Mouse (Mus musculus) midbrain, embryonic 15.5 days (tissue): ENCODE measurements at regions not wholly inside any gene's neighbourhood (a gene's known extent, or its start where the extent isn't known, plus 50 kb on each side); places are given as distances from the start of the nearest gene placed in this dataset.

ENCODE experiments used
- ATAC-seq: fragments of 200-750 bp; cut with Nextera tagmentation; replicated peaks from 2 replicates; pipeline ENCODE4 v1.8.0; 2017; ENCODE audit warnings: moderate TSS enrichment
- H3K27ac ChIP-seq: fragments of 300-500 bp; sonication (generic); 2 replicates; pipeline ENCODE4 v1.5.1; 2015; ENCODE audit warnings: mild to moderate bottlenecking, inconsistent platforms
- H3K27me3 ChIP-seq: fragments of 300-500 bp; sonication (generic); replicated peaks from 2 replicates; pipeline ENCODE4 v1.6.1; 2015; ENCODE audit warnings: inconsistent platforms
- H3K36me3 ChIP-seq: fragments of 300-500 bp; sonication (generic); replicated peaks from 2 replicates; pipeline ENCODE4 v1.6.1; 2015; ENCODE audit warnings: inconsistent platforms
- H3K4me1 ChIP-seq: fragments of 300-500 bp; sonication (generic); 2 replicates; pipeline ENCODE4 v1.6.1; 2015; ENCODE audit warnings: inconsistent platforms
- H3K4me2 ChIP-seq: fragments of 300-500 bp; sonication (generic); 2 replicates; pipeline ENCODE4 v1.6.1; 2015; ENCODE audit warnings: inconsistent platforms, mild to moderate bottlenecking, moderate library complexity
- H3K4me3 ChIP-seq: fragments of 300-500 bp; sonication (generic); 2 replicates; pipeline ENCODE4 v1.5.1; 2015; ENCODE audit warnings: mild to moderate bottlenecking, inconsistent platforms
- H3K9ac ChIP-seq: fragments of 300-500 bp; sonication (generic); 2 replicates; pipeline ENCODE4 v1.6.1; 2015; ENCODE audit warnings: mild to moderate bottlenecking, inconsistent platforms
- H3K9me3 ChIP-seq: fragments of 300-500 bp; sonication (generic); 2 replicates; pipeline ENCODE4 v1.6.1; 2016; ENCODE audit warnings: inconsistent platforms
- WGBS: fragments of 180-500 bp; shearing (Covaris S2); methylation state at CpG from one replicate; pipeline ENCODE4 v1.1.7; 2015; ENCODE audit warnings: mixed read lengths; 5-methylcytosine and 5-hydroxymethylcytosine counted together

DNA sequence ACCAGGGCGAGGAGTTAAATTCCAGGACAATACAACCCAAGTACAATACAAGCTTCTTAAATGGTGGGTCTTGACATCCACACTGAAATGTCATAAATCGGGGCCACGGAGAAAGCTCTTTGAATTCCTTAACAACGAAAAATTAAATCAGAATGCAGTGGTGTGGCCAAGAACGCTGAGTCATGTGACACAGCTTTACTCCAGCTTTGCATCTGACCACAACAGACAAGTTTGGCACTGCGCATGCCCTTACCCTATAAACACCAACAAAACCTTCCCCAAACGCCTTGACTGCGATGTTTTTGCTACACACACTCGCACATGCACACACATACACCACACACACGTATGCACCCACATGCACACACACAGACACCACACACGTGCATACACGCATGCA lies 584.8 kb upstream of the Gm10131 start:
- H3K4me1 ChIP-seq = no peaks in the 10 kb centered on the region
- 89% methylated on average over 12 of the region's 12 CpGs for WGBS
- H3K36me3 ChIP-seq = no peaks in the 10 kb centered on the region
- no peak overlapping the region for H3K27ac ChIP-seq
- no peaks in the 10 kb centered on the region for H3K27me3 ChIP-seq
- no peak overlapping the region for H3K4me2 ChIP-seq
- no peak overlapping the region for H3K4me3 ChIP-seq
- H3K9me3 ChIP-seq = no peaks in the 10 kb centered on the region
- H3K9ac ChIP-seq = no peak overlapping the region
- no peak for ATAC-seq

DNA sequence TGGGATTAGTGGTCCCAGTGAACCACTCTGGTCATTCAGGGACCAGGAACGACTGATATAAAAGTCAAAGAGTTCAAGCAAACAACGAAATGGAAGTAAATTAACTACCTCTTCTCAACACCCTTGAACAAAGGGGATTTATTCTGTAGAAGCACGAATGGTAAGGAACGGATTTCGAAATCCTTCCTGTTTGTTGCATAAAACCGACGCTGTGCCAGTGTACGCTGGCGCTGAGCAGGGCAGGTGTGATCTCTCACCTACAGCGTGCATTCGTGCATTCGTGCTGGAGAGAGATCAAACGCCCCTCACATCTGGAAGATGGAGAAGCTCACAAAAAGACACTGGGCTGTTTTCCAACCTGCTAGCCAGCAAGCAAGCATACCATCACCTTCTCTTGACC lies 581.1 kb upstream of the Gm10131 start:
- H3K4me3 ChIP-seq = no peak overlapping the region
- no peak overlapping the region for H3K9ac ChIP-seq
- no peak for ATAC-seq
- H3K36me3 ChIP-seq = no peaks in the 10 kb centered on the region
- peaks cover 16% of the 10 kb centered on the region for H3K4me1 ChIP-seq
- H3K4me2 ChIP-seq = no peak overlapping the region
- H3K27me3 ChIP-seq = no peaks in the 10 kb centered on the region
- WGBS = 67% methylated on average over 13 of the region's 13 CpGs
- no peak overlapping the region for H3K27ac ChIP-seq
- H3K9me3 ChIP-seq = no peaks in the 10 kb centered on the region

DNA sequence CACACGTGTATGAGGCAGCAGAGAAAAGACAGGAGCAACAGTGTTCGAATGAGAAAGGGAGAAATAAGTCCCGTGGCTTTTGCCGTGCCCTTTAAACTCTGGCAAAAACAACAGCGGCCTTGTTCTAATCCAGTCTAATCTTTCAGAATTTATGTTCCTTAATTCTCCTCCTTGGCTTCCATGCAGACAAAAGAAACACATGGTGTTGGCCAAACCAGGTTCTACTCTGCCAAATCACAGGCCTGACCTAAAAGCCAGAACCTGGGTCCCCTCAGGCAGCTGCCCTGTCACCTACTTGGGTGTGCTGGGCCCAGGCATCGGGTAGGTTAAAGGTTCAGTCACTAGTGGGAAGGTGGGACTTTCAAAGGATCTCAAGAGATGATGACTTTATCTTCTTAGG lies 580.2 kb upstream of the Gm10131 start:
- no peak for ATAC-seq
- no peaks in the 10 kb centered on the region for H3K9me3 ChIP-seq
- H3K27ac ChIP-seq = no peak overlapping the region
- peaks cover 16% of the 10 kb centered on the region for H3K4me1 ChIP-seq
- H3K36me3 ChIP-seq = no peaks in the 10 kb centered on the region
- 85% methylated on average over 6 of the region's 6 CpGs for WGBS
- no peak overlapping the region for H3K4me3 ChIP-seq
- no peaks in the 10 kb centered on the region for H3K27me3 ChIP-seq
- no peak overlapping the region for H3K9ac ChIP-seq
- no peak overlapping the region for H3K4me2 ChIP-seq

DNA sequence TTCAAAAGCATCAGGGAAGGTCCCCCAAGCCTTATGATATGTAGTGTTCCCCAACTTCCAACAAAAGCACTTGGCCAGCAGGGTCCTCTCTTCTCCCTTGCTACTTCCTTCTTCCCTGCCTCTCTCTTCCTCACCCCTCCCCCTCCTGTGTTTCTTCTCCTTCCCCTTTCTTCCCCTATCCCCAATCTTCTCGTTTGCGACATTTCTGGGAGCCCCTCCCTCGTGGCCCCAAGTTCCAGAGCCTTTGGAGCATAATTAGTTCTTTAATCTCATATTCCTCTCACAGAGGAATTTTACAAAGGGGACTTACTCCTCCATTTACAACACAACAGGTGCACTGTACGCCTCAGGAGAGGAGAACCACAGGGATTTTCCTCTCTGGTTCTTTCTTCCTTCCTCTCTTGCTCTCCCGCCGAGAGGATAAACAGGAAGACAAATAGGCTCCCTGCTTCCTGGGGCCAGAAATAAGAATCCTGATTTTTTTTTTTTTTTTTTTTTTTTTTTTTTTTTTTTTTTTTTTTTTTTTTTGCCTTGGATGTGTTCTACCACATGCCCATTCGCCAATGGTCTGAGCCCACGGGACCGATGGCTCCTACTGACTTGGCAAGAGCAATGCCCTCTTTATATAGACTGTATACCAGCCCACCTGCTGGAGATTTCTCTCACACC lies 578.4 kb upstream of the Gm10131 start:
- ATAC-seq = no peak
- Histone ChIP-seq H3K27me3 (no peaks in the 10 kb centered on the region), H3K4me1 (peaks cover 17% of the 10 kb centered on the region), H3K4me3 (no peak overlapping the region), H3K9me3 (no peaks in the 10 kb centered on the region), H3K36me3 (no peaks in the 10 kb centered on the region), H3K4me2 (peak overlapping the region; percentile 24), H3K9ac (no peak overlapping the region), H3K27ac (no peak overlapping the region)
- WGBS = 17% methylated on average over 9 of the region's 9 CpGs

DNA sequence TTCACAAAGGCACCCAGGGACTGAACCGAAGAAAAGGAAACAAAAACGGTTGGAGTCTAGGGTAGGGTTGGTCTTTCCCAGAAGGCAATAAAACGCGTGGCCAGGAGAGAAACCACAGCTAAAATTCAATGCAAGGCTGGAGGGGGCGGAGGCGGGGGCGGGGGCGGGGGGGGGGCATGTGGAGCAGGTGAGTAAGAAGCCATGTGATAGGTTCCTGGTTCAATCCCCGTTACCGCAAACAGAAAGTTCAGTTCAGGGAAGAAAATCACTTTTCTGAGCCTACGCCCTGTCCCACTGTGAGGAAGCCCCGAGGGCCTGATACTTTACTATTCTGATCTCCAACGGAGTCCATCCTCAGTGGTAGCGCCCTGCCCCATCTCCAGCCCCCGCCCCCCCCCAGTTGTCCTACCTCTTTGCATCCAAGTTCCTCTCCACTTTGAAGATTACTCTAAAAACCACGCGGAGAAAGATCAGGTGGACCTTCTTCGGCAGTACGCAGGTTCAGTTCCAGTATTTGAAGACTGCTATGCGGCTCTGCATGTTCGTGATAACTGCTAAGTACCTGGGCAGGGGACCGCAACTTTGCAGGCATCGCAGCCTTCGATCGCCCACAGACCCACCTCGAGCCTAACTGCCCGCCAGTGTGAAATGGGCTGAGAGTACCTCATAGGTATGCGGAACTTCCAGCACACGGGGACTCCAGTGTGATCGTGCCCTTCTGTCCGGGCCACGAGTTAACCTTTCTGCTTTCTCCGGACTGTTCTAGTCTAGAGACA lies 577.7 kb upstream of the Gm10131 start:
- Histone ChIP-seq H3K27ac (no peak overlapping the region; the same call in 1 of the 2 replicates), H3K4me3 (no peak overlapping the region), H3K27me3 (0 out of 2 replicates have a peak, but pooled peaks cover 3% of the 10 kb centered on the region), H3K4me1 (peaks cover 18% of the 10 kb centered on the region), H3K9ac (no peak overlapping the region), H3K9me3 (no peaks in the 10 kb centered on the region), H3K4me2 (peak overlapping the region; percentile 24), H3K36me3 (no peaks in the 10 kb centered on the region)
- ATAC-seq = peak; percentile 45
- 11% methylated on average over 33 of the region's 33 CpGs for WGBS

DNA sequence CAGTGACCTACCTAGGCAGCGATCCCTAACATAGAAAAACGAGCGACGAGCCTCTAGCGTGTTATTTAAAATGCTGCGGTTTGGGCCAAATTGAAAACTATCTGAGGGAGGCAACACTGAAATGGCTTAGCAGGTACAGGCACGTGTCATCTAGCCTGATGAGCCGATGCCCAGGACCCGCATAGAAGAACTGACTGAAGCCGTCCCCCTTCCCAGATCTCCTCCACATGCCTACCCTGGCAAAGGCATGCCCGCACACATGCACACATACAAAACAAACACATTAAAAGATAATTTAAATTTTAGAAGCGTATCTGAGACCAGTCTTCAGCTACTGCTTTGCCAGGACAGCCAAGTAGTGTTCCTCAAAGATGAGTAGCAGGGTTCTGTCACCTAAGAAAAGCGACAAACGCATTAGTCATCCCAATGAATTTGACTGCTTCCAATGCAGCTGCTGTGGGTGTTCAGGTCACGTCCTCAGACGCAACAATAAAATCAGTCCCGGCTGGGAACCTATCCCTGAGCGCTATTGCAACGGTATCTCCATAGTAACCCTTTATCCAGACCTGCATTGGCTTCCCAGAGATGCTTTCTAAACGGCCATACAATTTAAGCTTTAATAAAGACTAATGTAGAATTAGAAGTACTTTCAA lies 577.0 kb upstream of the Gm10131 start:
- no peak overlapping the region for H3K4me3 ChIP-seq
- H3K27ac ChIP-seq = no peak overlapping the region; the same call in none of the 2 replicates
- H3K9ac ChIP-seq = no peak overlapping the region
- H3K27me3 ChIP-seq = 0 out of 2 replicates have a peak, but pooled peaks cover 4% of the 10 kb centered on the region
- ATAC-seq = peak; percentile 85
- H3K36me3 ChIP-seq = no peaks in the 10 kb centered on the region
- H3K4me2 ChIP-seq = peak overlapping the region; percentile 24
- H3K9me3 ChIP-seq = no peaks in the 10 kb centered on the region
- H3K4me1 ChIP-seq = peaks cover 18% of the 10 kb centered on the region
- 51% methylated on average over 20 of the region's 20 CpGs for WGBS

DNA sequence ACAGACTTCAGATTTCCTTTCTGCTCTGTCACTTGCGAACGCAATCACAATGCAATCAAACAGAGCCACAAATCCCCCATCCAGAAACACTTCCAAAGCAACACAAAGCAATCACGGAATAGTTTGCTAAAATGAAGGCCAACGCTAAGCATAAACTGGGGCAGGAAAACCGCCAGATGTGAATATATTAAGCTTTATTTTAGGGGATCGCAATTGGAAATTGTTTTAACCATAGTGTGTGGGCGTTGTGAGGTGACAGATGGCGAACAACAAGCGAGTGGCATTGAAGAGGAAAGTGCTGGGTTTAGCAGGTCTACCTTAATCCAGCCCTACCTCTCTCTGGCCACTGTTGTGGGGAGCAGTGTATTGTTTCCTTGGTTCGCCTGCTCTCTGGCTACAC lies 574.8 kb upstream of the Gm10131 start:
- no peak overlapping the region for H3K4me2 ChIP-seq
- H3K4me1 ChIP-seq = peaks cover 18% of the 10 kb centered on the region
- 68% methylated on average over 10 of the region's 10 CpGs for WGBS
- H3K4me3 ChIP-seq = no peak overlapping the region
- H3K27ac ChIP-seq = no peak overlapping the region
- no peaks in the 10 kb centered on the region for H3K36me3 ChIP-seq
- 0 out of 2 replicates have a peak, but pooled peaks cover 4% of the 10 kb centered on the region for H3K27me3 ChIP-seq
- H3K9me3 ChIP-seq = no peaks in the 10 kb centered on the region
- H3K9ac ChIP-seq = no peak overlapping the region
- no peak for ATAC-seq

DNA sequence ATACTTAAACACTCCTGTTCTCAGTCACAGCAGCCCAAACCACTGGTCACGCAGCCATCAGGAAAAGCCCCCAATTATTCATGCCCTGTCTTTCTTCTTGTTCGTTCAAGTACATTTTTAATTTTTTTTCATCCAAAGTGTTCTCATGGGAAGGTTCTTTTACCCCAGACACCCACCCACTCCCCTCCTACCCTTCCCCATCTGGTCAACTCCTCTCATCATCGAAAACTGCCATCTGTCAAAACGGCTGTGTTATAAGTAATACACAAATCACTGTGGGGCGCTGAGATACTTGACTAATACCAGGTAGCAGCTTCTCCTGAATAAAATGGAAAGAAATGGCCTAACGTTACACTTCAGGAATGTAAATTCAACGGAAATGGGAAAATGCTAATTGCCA lies 573.1 kb upstream of the Gm10131 start:
- H3K36me3 ChIP-seq = no peaks in the 10 kb centered on the region
- H3K9me3 ChIP-seq = no peaks in the 10 kb centered on the region
- H3K27me3 ChIP-seq = 0 out of 2 replicates have a peak, but pooled peaks cover 4% of the 10 kb centered on the region
- ATAC-seq = no peak
- H3K27ac ChIP-seq = no peak overlapping the region
- H3K4me3 ChIP-seq = no peak overlapping the region
- no peak overlapping the region for H3K9ac ChIP-seq
- H3K4me2 ChIP-seq = no peak overlapping the region
- H3K4me1 ChIP-seq = peaks cover 25% of the 10 kb centered on the region
- 48% methylated on average over 7 of the region's 7 CpGs for WGBS

DNA sequence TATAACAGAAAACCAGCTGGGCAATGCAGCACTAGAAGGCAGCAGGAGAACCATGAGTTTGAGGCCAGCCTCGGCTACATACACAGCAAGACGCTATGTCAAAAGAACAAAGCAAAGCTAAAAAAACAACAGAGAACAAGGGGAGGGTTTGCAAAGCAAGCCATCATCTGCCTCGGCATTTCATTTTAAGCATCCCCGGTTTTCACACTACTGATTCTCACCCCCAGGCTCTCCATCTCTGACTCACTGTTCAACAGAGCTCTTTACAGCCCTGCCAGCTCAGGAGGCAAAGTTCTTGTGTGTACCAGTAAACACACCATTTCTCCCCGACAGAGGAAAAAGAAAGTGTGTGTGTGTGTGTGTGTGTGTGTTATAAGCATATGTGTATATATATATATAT lies 571.6 kb upstream of the Gm10131 start:
- Histone ChIP-seq H3K9ac (no peak overlapping the region), H3K27me3 (0 out of 2 replicates have a peak, but pooled peaks cover 4% of the 10 kb centered on the region), H3K4me2 (no peak overlapping the region), H3K9me3 (no peaks in the 10 kb centered on the region), H3K27ac (no peak overlapping the region), H3K4me3 (no peak overlapping the region), H3K36me3 (no peaks in the 10 kb centered on the region), H3K4me1 (peaks cover 14% of the 10 kb centered on the region)
- no peak for ATAC-seq
- 81% methylated on average over 5 of the region's 5 CpGs for WGBS

DNA sequence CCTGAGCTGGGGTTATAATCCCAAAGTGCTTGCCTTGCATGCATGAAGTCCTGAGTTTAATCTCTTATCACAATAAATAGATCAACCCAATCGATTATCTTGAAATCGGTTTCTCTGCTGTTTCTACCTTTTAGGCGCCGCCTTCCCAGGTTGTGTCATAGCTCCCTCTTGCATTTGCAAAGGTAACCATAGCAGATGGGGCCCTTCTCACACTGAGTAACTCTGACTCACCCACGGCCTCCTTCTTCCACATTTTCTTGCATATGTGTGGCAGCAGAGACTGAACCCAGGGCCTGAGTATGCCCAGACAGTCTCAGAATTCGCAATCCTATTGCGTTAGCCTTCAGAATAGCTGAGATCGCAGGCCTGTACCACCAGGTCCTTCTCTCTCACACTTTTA lies 570.7 kb upstream of the Gm10131 start:
- no peak overlapping the region for H3K4me2 ChIP-seq
- 96% methylated on average over 8 of the region's 8 CpGs for WGBS

DNA sequence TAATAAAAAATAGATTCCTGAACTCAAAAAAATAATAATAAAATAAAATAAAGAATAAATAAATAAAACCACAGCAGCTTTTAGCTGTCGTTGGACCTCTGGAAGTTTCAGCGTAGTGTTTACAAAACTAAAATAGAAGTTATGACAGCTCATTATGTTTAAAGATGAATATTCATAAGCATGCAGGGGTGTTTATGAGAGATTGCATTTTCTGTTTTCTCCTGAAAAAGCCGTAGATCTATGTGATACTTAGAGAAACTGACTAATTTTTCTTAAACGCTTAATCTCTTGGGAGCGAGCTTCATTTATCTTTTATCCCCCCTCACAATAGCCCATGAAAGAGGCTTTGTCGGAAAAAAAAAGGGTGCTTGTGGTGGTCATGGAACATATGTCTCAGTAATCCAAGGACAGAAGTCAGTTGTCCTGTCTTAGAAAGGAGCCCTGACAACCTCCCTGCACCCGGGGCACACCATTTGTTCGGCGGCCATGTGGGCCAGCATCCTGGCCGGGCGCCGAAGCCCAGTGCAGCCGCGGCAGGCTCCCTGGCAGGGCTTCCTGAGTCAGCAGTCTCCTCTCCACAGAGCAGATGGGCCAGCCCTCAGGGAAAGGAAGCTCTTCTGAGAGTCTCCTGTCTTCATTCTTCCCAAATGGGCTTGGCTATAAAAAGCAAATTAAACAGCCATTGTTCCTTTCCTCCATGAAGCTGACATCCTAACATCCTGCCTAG lies 568.2 kb upstream of the Gm10131 start:
- peak; percentile 91 for ATAC-seq
- no peak overlapping the region for H3K4me3 ChIP-seq
- peak overlapping the region; percentile 28; the same call in 1 of the 2 replicates for H3K27ac ChIP-seq
- H3K9me3 ChIP-seq = no peaks in the 10 kb centered on the region
- peak overlapping the region; percentile 29 for H3K4me2 ChIP-seq
- no peak overlapping the region for H3K9ac ChIP-seq
- WGBS = 7% methylated on average over 14 of the region's 14 CpGs
- H3K36me3 ChIP-seq = no peaks in the 10 kb centered on the region
- H3K27me3 ChIP-seq = 0 out of 2 replicates have a peak, but pooled peaks cover 4% of the 10 kb centered on the region
- H3K4me1 ChIP-seq = peaks cover 11% of the 10 kb centered on the region

More for the DNA sequence above, 570.7 kb upstream of the Gm10131 start:
- H3K36me3 ChIP-seq = no peaks in the 10 kb centered on the region
- 0 out of 2 replicates have a peak, but pooled peaks cover 4% of the 10 kb centered on the region for H3K27me3 ChIP-seq
- no peak for ATAC-seq
- no peak overlapping the region for H3K9ac ChIP-seq
- H3K27ac ChIP-seq = no peak overlapping the region
- H3K9me3 ChIP-seq = no peaks in the 10 kb centered on the region
- H3K4me1 ChIP-seq = peaks cover 14% of the 10 kb centered on the region
- no peak overlapping the region for H3K4me3 ChIP-seq

DNA sequence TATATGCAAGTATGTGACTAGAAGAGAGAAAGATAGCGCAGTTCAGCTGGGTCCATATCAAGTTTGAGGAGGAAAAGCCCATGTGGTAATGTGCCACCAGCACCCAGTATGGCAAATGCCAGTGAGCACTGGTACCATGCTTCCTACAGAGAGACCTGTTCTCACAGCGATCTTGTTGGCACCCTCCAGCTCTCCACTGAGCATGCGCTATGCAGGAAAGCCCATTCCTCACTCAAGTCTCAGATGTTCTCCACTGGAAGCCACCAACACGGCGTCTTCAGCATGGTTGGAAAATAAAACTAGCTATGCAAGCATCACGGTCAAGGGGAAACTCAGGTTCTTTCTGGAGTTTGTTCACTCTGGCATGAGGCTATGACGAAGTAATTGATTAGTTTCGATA lies 567.3 kb upstream of the Gm10131 start:
- 96% methylated on average over 8 of the region's 8 CpGs for WGBS
- H3K27me3 ChIP-seq = no peaks in the 10 kb centered on the region
- H3K9ac ChIP-seq = no peak overlapping the region
- H3K36me3 ChIP-seq = no peaks in the 10 kb centered on the region
- no peak overlapping the region for H3K4me3 ChIP-seq
- no peak overlapping the region for H3K27ac ChIP-seq
- no peaks in the 10 kb centered on the region for H3K9me3 ChIP-seq
- H3K4me1 ChIP-seq = peaks cover 11% of the 10 kb centered on the region
- H3K4me2 ChIP-seq = no peak overlapping the region
- no peak for ATAC-seq
